Mouse (Mus musculus): ENCODE results near the gene Dab1.

DNA sequence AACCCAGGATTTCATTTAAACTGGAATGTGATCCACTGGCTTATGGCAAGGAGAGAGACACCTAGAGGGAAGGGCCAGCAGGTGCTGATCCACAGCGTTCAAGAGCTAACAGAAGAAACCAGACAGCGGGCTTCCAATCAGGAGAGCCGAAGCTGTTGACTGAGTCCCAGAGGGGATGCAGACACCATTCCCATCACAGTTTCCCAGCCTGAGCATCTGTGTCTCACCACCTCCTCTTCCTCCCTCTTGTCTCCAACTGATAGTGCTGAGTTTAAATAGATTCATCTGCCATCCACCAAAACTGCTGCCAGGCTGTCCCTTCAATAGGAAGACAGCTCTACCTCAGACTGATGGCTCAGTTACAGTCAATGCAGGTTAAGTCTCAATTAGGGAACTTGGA, 1134.9 kb downstream of the Dab1 start:
- TF ChIP-seq CEBPB (IDR thresholded peaks at IDR 0.05; ENCODE audit: low read depth) (no peak), CTCF (IDR thresholded peaks at IDR 0.05; ENCODE audit: control insufficient read depth, insufficient read depth, insufficient read length) (no peak), MYOG (IDR thresholded peaks at IDR 0.05; ENCODE audit: control insufficient read depth, extremely low read depth, insufficient read length) (no peak), USF1 (IDR thresholded peaks at IDR 0.05; ENCODE audit: low read depth) (no peak)
